Mouse (Mus musculus) gastrocnemius, postnatal 25 days (tissue): ENCODE measurements around the gene Lpp. TPM values are rescaled to one million over a fixed set of nuclear protein-coding genes. Genes with fewer than 3 reads are reported as not detected.

ENCODE experiments used
- DNase-seq: peaks from one replicate; pipeline ENCODE4 v3.0.0; 2022
- total RNA-seq, 2 experiments: library from RNA; stranded (reverse); gene quantifications; 1 replicate in 1 of 2; 2 replicates in 1 of 2; pipeline ENCODE4 v1.2.3; 2021

The Lpp gene
- total RNA-seq, 2 experiments from 2014 or later = 21.7 to 23.8 TPM

DNA sequence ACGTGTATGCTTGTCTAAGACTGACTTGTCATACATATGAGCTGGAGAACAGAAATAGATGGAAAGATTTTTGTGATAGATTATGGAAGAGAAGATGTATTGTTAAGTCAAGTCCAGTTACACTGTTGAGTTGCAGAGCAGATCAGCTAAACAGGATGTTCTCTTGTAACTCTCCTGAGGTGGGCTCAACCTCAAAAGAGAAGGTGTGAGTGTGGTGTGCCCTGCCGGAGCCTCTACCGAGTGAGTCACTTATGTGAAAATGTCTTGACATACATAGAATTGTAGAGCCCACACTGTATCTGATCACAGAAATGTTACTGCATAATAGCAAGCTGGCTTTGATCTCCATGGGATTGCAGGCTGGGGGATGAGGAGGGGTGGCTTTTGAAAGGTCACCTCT, 310.9 kb downstream of the Lpp start:
- DNase-seq = no peak

DNA sequence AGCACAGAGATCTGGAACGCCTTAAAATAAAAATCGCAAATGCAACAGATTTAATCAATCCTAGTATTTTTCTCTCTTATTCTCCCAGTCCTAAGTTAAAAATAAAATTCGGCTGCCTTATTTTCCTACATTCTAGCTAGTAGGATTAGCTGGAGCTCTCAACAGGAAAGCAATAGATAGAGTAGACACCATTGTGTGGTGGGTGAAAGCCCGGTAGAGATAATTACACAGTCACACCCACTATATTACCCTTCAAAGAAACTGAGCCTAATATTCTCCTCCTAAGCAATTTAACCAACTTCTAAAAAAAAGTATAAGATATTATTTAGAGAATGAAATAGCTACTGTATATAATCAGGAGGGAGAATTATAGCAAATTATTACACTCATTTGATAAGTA, 330.3 kb downstream of the Lpp start:
- no peak for DNase-seq

DNA sequence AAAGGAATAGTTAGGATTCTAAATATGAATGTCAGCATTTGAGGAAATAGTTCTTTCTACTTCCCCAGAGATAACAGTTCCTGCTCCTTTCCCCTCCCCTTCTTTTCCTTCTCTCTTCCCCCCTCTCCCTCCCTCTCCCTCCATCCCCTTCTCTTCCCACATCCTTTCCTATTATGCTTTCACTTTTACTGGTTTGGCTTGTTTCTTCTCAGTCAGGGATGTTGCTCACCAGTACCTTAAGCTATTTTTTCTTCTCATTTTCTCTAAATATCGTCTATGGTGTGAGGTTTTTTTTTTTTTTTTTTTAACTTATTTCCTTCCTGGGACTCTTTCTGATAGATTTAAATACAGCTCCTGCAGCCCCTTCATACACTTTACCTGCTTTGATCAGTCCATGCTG, 339.4 kb downstream of the Lpp start:
- DNase-seq = no peak

DNA sequence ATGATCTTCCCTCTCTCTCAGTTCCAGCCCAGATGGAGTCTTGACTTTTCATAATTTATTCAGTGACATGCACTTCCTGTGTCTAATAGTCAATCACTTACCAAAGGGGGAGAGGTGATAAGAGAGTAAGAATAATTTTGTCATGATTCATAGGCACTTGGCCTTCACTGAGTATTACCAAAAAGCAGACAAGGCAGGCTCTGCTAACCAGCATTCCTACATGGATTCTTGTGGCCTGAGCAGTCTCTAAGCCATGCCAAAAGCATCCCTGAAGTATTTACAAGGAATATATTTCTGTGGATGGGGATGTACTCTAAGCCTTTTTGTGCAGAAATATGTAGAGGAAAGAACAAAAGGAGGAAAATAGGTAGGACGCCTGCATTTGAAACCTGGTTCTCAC, 340.0 kb downstream of the Lpp start:
- DNase-seq = no peak

DNA sequence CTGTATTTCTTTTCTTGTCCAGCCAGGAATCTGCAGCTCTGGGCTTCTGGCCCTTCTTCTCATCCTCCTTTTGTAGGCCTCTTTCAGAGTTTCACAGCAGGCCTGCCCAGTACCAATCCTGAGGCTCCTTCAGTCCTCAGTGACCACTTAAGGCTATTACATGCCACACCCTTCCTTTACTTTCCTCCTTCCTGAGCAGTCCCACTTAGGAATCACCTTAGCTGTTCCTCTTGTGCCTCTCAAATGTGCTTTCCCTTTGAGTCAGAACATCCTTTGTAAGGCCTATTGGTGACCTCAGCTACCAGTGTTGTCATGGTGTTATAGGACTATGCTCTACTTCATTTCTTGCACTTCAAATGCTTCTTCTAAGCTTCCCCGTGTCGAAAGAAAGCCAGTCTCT, 342.4 kb downstream of the Lpp start:
- DNase-seq = no peak

DNA sequence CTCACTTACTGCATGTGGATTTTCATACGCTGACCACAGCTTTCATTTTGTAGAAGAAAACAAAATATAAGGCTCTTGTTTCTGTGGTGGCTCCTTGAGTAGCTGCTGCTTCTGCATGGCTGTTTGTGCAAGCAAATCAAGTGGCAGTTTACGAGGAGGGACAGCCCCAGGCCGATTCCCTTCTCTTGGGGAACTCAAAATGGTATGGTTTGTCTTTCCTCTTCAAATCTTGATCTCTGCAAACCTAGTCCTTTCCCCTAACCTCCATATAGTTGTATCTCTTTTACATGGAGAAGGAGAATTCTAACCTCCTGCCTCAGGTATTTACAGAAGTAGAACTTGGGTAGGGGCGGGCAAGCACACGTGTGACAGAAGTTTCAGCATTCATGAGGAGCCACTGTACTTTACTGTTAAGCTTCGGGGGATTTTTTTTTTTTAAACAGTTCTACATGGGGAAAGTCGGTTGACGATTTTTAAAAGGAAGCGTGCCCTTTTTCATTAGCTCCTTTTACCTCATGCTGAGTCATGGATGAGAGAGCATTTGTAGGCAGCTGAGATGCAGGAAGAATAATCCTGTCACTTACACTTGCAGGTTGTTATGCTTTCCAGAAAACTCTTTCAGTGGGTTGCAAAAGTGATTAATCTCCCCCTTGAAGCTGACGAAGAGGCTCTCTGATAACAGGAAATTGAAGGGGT, 344.2 kb downstream of the Lpp start:
- no peak for DNase-seq

DNA sequence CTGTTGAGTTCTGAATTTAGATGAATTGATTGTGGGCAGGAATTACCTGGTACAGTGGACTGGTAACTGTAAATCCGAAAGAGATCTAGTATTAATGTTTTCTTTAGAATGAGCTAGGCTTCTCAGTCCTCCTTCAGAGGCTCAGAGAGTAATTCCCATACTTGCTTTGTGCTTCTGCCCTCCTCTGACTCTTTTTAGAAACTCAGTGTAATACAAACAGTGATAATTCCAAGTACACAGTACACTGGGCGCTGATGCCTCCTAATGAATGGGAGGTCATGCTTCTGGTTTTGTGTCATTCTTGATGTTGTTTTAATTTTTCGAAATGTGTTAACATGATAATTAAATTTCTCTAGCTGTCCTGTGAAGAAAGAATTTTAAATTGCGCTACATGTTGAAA, 347.4 kb downstream of the Lpp start:
- no peak for DNase-seq

DNA sequence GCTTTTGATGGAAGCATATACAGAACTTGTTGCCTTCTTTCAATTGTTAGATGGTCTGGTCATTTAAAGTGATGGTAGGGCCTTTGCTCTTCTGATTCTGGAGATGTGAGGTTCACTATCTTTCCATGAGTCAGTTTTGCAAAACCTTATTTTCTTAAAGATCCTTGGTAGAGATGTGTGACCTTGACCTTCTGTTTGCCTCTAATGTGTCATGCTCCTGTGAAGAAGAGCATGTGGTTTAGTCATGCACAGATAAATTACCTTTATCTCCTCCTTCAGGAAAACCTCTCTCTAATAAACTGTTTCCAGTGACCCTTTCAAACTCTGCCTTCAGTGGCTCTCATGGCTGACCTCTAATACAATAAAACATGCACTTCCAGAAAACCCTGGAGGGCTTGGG, 356.5 kb downstream of the Lpp start:
- no peak for DNase-seq

DNA sequence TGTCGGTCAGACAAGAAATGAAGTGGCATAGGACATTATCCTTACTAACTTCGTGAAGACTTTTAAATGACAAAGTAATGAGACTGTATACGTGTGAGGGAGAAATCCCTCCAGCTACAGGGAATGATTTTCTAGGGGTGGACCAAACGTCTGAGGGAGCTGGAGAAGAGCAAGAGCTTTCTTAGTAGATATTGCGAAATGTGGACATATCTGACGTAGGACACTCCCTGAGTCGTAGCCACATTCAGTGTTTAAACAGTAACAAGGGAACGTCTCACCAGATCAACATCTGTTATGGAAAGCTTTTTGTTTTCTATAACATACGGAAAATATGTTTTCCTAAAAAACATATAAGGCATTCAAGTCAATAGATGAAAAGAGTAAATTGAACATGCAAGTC, 362.8 kb downstream of the Lpp start:
- no peak for DNase-seq

DNA sequence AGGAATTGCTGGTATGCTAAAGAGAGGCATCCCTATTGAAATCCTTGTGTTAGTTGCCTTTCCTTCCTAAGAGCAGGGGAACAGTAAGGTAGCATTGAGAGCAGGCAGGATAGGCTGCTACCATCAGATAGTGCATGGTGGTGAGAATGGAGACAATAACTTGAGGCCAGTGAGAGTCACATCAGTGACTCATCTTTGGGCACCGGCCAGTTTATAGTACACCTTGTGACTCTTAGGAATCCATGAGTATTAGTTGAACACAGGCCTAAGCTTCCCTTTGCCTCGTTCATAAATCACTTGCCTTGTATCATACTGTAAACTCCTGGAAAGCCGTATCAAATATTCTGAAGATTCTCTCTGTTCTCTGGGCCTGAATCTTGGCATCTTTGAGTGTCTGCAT, 372.7 kb downstream of the Lpp start:
- DNase-seq = no peak

DNA sequence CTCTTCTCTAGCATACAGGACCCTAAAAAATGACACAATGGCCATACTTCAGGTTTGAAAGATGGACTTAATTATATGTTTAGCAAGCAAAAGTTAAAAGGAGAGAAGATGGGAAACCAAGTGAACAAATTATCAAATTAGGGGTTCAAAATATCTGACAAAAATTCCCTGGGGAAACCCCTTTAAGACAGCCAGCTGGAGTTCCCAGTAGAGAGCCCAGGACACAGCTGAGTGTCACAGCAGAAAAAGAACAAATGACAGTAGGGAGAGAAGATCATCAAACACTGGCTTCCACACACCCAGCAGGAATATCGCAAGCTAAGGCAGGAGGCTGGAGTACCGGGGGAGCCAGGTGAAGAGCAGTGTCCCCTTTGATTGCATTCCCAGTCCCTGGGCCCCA, 373.3 kb downstream of the Lpp start:
- no peak for DNase-seq

DNA sequence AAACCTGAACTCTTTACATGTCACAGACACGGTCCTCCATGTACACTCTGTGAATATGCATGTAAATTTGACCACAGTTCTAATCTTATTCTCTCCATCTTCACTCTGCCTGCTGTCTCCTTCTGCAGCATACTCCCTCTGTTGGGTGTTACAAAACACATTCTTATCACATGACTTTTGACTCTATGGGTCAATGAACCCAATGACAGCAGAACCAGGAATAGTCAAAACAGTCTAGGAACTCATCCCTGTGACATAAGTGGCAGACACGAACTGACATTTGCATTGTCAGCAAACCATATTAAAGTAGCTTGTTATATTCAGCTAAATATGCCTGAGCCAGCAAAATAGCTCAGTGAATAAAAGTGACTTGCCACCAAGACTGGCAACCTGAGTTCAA, 383.7 kb downstream of the Lpp start:
- DNase-seq = no peak

DNA sequence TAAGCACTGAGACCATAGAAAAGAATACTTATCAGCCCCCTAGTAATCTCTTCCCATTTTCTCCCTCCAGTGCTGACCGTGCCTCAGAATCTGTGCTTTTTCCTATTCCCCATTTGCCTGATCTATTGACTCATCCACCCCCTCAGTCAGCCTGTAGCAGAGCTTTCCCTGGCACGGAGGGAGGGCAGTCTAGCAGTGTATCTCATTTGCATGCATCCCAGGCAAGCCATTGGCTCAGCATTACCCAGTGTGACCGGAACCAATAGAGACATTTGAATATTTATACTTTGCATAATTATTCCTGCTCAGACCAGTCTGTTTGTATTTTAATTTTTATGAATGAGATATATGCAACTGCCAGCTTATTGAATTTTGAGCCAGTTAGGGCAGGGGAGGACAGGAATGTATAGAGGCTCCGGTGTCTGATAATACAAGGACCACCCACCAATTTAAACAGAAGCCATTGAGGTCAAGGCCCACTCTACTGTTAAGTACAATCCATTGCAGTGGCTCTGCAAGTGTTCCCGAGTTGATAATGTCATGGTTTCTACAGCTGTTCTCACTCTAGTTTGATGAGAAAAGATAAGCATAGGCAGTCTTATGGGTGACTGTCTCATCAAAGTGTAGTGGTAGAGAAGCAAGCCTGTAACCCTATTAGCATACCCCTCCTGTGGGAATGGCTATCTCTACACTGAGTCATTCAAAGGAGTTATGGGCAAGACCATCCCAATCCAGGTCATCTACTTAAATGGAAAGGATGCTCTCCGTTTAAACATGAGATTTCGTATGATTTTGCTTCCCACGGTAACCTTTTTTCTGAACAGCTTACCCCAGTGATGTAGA, 385.3 kb downstream of the Lpp start:
- DNase-seq = no peak

DNA sequence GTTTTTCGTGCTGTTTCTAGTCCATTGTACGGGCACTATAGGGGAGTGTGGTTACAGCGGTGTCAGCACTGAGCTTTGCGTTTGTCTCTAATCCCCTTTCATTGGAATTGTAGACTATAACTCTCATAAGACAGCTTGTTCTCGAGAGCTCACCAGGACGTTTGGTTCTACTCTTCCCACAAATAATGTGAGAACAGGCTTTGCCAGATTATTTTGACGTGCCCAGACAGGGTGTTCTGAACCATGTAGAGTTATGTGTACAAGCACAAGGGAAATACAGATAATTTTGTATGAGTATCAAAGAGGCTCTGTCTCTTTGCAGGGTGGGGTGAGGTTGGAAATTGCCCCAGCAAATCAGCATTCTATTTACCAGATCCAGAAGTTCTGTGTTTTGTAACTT, 387.2 kb downstream of the Lpp start:
- no peak for DNase-seq

DNA sequence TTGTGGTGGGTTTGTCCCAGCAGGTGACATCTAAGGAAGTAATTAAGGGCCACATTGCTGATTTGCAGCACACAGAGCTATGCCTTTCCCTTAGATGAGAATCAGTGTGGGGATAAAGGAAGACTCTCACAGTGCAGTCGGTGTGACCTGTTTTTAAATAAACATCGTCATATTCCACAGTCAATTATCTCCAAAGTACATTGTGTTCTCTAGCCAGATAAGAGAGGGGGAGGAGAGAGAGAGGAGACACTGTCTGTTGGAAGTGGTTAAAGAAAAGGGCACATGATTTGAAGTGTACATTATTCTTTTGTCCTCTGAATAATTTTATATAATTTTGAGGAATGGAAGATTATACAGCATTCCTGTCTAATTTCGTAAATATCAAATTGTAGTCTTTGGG, 388.6 kb downstream of the Lpp start:
- no peak for DNase-seq

DNA sequence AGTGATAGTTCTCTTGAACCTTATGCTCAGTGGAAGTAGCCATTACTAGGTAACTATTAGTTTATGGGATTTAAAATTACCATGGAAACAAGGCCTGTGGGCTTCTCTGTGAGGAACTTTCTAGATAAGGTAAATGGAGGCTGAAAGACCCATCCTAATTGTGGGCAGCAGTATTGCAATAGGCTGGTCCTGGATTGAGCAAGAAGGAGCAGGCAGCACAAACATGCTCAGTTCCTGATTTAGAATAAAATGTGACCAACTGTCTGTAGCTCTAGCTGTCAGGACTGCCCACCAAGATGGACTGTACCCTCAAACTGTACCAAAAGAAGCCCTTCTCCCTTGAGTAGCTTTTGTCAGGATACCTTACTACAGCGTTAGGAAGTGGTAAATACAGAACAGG, 392.3 kb downstream of the Lpp start:
- DNase-seq = no peak

DNA sequence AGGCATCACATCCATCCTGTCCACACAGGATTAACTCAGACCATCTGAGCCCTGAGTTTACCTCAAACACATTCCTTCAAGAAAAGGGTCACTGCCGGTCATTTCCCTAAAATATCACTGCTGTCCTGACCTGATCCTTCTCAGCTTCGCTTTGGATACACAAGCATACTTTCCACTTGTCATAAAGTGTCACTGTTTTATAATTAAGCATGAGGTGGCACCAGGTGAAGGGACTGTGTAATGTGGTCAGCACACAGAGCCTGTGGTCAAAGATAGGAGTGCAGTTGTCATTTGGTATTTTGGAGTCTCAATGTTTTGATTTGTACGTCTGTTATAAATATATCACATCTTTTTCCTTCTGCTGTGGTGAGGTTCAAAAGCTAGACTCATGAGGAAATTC, 395.7 kb downstream of the Lpp start:
- DNase-seq = peak; percentile 20

DNA sequence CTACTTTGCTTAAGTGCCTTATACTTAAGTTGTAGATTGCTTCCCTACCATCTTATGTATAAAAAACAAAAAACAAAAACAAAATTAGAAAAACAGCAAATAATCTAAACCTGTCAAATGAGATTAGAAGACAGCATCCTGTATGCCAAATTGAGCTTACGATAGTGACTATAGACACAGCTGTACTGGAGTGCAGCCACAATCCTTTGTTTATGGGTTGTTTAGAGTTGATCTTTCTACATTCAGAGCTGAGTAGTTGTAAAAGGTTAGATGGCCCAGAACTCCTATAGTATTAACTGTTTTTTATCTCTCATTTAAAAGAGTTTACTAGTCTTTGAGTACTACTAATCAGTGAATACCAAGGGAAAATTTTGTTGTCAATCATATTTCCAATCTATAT, 398.1 kb downstream of the Lpp start:
- DNase-seq = no peak

DNA sequence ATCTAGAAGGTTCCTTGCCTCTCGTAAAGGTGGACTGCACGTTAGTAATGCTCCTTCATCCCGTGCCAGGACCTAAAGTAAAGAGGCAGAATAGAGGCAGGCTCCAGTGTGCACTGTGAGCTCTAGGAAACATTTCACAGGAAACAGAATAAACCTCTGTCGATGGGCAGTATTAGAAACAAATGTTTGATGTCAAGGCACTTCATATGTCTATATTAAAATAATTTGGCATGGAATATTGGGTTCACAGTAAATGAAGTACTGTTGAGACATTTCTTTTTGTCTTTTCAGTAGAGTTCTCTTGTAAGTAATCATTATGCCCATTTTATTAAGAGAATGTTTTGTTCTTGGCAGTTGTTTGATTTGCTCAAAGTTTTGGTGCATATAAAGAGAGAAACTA, 398.7 kb downstream of the Lpp start:
- no peak for DNase-seq

DNA sequence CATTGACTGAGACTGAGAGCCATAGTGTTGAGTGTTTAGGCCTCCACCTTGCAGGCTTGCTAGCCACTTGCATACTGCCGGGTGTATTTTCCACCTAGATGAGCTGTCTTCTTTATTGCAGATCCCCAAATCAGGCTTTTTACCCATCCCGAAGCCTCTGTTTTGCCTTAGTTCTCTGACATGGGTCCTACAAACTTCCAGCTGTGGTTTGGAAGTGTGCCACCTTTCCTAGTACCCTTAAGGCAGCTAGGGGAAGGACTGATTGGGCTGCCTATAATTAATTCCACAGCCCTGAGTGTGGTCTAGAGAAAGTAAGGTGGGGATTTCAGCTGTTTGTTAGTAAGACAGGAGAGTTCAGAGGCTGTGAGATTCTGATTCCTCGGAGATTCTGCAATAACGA, 399.5 kb downstream of the Lpp start:
- DNase-seq = no peak

DNA sequence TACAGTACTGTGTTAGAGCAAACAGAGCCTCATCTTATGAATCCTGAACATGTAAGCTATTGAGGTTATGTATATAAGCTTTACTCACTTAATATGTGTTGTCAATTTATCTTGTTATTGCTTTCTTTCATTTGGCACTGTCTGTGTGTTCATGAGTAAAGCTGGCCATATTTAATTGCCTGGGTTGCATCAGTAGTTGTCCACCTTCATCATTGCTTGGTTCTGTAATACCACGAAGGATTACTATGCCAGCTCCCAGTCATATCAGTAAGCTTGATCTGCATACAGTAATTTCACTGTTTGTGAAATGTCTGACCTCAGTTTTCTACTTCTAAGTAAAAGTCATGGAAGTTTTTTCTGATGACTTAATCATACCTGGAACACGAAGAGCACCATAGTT, 401.4 kb downstream of the Lpp start:
- DNase-seq = no peak

DNA sequence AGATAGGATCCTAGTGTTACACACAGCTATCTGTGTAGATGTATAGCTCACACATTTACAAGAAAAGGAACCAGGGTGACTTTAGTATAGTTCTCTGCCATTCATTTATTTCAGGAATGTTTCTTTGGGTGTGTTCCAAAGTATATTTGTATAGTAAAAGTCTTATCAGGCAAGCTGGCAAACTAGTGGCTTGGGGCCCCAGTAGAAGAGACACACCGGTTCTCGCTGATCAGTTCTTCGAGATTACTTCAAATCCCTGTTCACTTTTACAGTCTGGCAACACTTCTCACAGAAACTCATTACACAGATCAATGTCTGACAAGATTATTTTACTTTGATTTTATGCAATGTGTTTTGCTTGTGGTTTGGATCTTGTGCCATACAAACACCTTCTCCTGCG, 408.0 kb downstream of the Lpp start:
- DNase-seq = no peak

DNA sequence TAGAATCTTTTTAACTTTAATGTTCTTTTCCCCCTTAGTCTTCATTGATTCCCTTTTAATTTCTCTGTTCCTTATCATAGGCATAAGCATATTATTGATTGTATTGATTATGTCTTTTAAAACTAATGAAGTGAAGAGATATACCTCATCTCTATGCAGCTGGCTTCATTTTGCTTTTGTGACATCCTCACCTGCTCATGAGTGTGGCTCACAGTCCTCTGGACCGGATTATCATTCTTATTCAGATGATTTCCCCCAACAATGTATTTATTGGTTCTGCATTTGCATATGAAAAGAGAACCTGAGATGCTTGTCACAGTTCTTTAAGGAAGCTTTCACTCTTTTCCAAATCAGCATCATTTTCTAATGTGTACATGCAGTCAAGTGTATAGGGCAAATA, 408.5 kb downstream of the Lpp start:
- DNase-seq = no peak

DNA sequence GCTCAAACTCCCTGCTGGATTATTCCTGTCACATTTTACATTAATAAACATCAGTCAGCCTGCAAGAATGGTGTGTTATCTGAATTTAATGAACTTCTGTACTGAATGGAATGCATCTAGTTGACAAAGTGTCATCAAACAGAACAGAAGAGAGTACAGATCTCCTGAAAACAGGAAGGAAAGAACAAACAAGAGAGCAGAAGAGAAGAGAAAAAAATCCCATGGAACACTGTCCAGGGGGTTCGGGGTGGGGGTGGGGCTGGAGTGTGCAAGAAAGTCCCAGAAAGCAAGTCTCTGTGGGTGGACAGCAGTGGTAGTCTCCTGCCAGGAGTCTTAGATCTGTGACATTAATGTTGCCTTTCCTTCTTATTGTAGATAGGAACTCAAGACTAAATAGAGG, 412.8 kb downstream of the Lpp start:
- no peak for DNase-seq
